In the genomic region with DNA sequence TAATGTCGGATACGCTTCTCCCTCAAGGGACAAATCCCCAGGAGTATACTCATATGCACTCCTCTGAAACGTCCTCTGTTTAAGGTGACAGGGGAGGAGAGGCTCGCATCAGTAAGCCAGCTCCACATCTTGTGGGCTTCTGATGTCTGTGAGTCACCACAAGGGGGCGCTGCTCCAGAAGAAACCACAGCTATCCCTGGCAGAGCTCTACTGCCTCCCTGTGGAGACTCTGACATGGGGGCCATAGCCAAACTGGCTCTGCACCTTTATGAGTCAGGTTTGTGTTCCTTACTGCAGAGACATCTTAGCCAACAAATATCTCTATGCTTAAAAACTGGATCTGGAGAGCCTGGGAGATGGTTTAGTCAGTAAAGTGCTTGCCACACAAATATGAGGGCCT, we compare ENCODE assay signal across 9 mouse cellular contexts. TPM values are rescaled to one million over a fixed set of nuclear protein-coding genes. Genes with fewer than 3 reads are reported as not detected.
DNase-seq lines count a peak whose midpoint lies in the region; ATAC-seq and TF ChIP-seq lines count a peak whose summit lies in the region.
"Had no signal": no experiment of that assay in that cellular context is flagged by ENCODE, and none has a peak within 500 bp of the region (broad histone marks: within the 10 kb centered on the region; RNA-seq: fewer than 3 reads in every experiment).

No protein-coding gene starts in this region.

- DNase-seq in 3T3-L1 (ENCODE audit: low read depth, low spot score): peak; percentile 98
- DNase-seq in Muller cell, postnatal 12 days (ENCODE audit: inconsistent ontology term): peak; percentile 78
- DNase-seq in cerebellum, adult 8-10 months: peak; percentile 88
- peak; percentile 93 for DNase-seq in gastrocnemius, adult 2 months
- DNase-seq in kidney, postnatal 0 days (ENCODE audit: low spot score): peak; percentile 94
- DNase-seq in liver, embryonic 13.5 days: peak; percentile 75
- DNase-seq in retina, embryonic 14.5 days (ENCODE audit: low spot score): peak; percentile 96
- DNase-seq in thymus, postnatal 36 days: peak; percentile 85 to 88

- TF ChIP-seq CTCF in gastrocnemius, adult 2 months (IDR thresholded peaks at IDR 0.05): no peak; the same call in none of the 2 replicates
- TF ChIP-seq CTCF in kidney, postnatal 0 days (IDR thresholded peaks at IDR 0.05; ENCODE audit: low read depth): peak; percentile 100

- 23% methylated on average over 5 of the region's 5 CpGs for WGBS in kidney, postnatal 0 days
- 26% methylated on average over 5 of the region's 5 CpGs for WGBS in liver, embryonic 13.5 days (ENCODE audit: insufficient replicate concordance)

- ATAC-seq in kidney, postnatal 0 days (replicated peaks; ENCODE audit: low FRiP score, low read depth): no peak
- no peak for ATAC-seq in liver, embryonic 13.5 days (ENCODE audit: low read depth)

- H3K9ac ChIP-seq in kidney, postnatal 0 days (ENCODE audit: low read depth, low read length): no peak overlapping the region
- H3K9ac ChIP-seq in liver, embryonic 13.5 days: no peak overlapping the region
- H3K9ac ChIP-seq: heart, embryonic 15.5 days had no signal

- peaks cover 6% of the 10 kb centered on the region; the same call in 1 of the 2 replicates for H3K4me1 ChIP-seq in kidney, postnatal 0 days (replicated peaks; ENCODE audit: insufficient read depth, low read length)
- peaks cover 48% of the 10 kb centered on the region for H3K4me1 ChIP-seq in liver, embryonic 13.5 days (replicated peaks)

- no peaks in the 10 kb centered on the region for H3K27me3 ChIP-seq in kidney, postnatal 0 days (ENCODE audit: insufficient read depth, low read length)
- H3K27me3 ChIP-seq in liver, embryonic 13.5 days: no peaks in the 10 kb centered on the region
- H3K27me3 ChIP-seq: heart, embryonic 15.5 days had no signal

- no peak overlapping the region for H3K4me3 ChIP-seq in gastrocnemius, adult 2 months
- no peak overlapping the region for H3K4me3 ChIP-seq in kidney, postnatal 0 days (replicated peaks; ENCODE audit: low read depth, low read length)
- no peak overlapping the region for H3K4me3 ChIP-seq in liver, embryonic 13.5 days (replicated peaks)
- H3K4me3 ChIP-seq: heart, embryonic 15.5 days had no signal

- no peak overlapping the region for H3K4me2 ChIP-seq in kidney, postnatal 0 days (ENCODE audit: low read length)
- no peak overlapping the region for H3K4me2 ChIP-seq in liver, embryonic 13.5 days
- H3K4me2 ChIP-seq: heart, embryonic 15.5 days had no signal

- no peaks in the 10 kb centered on the region for H3K9me3 ChIP-seq in kidney, postnatal 0 days (replicated peaks; ENCODE audit: low read length)
- H3K9me3 ChIP-seq in liver, embryonic 13.5 days (replicated peaks): no peaks in the 10 kb centered on the region
- H3K9me3 ChIP-seq: heart, embryonic 15.5 days had no signal

- peaks cover 27% of the 10 kb centered on the region for H3K36me3 ChIP-seq in kidney, postnatal 0 days (ENCODE audit: insufficient read depth, low read length)
- peaks cover 46% of the 10 kb centered on the region for H3K36me3 ChIP-seq in liver, embryonic 13.5 days

- 0 out of 2 replicates have a peak overlapping the region, but pooled peaks have one; percentile 17 for H3K27ac ChIP-seq in gastrocnemius, adult 2 months
- H3K27ac ChIP-seq in kidney, postnatal 0 days: no peak overlapping the region
- H3K27ac ChIP-seq in liver, embryonic 13.5 days: no peak overlapping the region
- H3K27ac ChIP-seq: heart, embryonic 15.5 days had no signal

- intact Hi-C loops in gastrocnemius, adult 2 months (cut with DNase I): loop anchor here (1.0 kb wide), 1 partner anchor 58 kb away; no protein-coding TSS in a partner anchor

RNA-seq across cellular contexts. Expression of gene Fpgs, which starts 14.5 kb away (rescaled TPM):
- 1 to 10 TPM; 5.9 to 6.9 TPM for total RNA-seq in gastrocnemius, adult 2 months (2021)
- polyA plus RNA-seq in kidney, postnatal 0 days (2015; fragmentation: Nextera tagmentation; extraction: Ambion mirVana): 36.1 and 36.2 TPM in 2 replicates
- 31.1 and 32.9 TPM in 2 replicates for polyA plus RNA-seq in liver, embryonic 13.5 days (2015; fragmentation: Nextera tagmentation; extraction: Ambion mirVana)

RNA-seq across cellular contexts. Expression of gene Cdk9, which starts 23.5 kb away (rescaled TPM):
- 10 to 100 TPM; 20.2 to 22.0 TPM for total RNA-seq in gastrocnemius, adult 2 months (2021)
- 87.4 and 90.6 TPM in 2 replicates for polyA plus RNA-seq in kidney, postnatal 0 days (2015; fragmentation: Nextera tagmentation; extraction: Ambion mirVana)
- 60.4 TPM in 2 replicates for polyA plus RNA-seq in liver, embryonic 13.5 days (2015; fragmentation: Nextera tagmentation; extraction: Ambion mirVana)

RNA-seq across cellular contexts. Expression of gene Sh2d3c, which starts 31.4 kb away (rescaled TPM):
- total RNA-seq in gastrocnemius, adult 2 months (2021): 10 to 100 TPM in 1 of 2 experiments, 1 to 10 TPM in 1; 4.4 to 12.0 TPM
- 31.1 and 31.3 TPM in 2 replicates for polyA plus RNA-seq in kidney, postnatal 0 days (2015; fragmentation: Nextera tagmentation; extraction: Ambion mirVana)
- polyA plus RNA-seq in liver, embryonic 13.5 days (2015; fragmentation: Nextera tagmentation; extraction: Ambion mirVana): 5.4 and 5.6 TPM in 2 replicates

RNA-seq across cellular contexts. Expression of gene Eng, which starts 43.0 kb away (rescaled TPM):
- total RNA-seq in gastrocnemius, adult 2 months (2021): 10 to 100 TPM; 26.5 to 38.8 TPM
- polyA plus RNA-seq in kidney, postnatal 0 days (2015; fragmentation: Nextera tagmentation; extraction: Ambion mirVana): 71.6 and 76.3 TPM in 2 replicates
- polyA plus RNA-seq in liver, embryonic 13.5 days (2015; fragmentation: Nextera tagmentation; extraction: Ambion mirVana): 20.6 and 23.4 TPM in 2 replicates

RNA-seq across cellular contexts. Expression of gene 6330409D20Rik, which starts 51.4 kb away (rescaled TPM):
- total RNA-seq in gastrocnemius, adult 2 months (2021): not detected
- polyA plus RNA-seq in kidney, postnatal 0 days (2015; fragmentation: Nextera tagmentation; extraction: Ambion mirVana): 0.11 TPM in 1 of 2 replicates, not detected in the other
- polyA plus RNA-seq in liver, embryonic 13.5 days (2015; fragmentation: Nextera tagmentation; extraction: Ambion mirVana): 0.15 TPM in 1 of 2 replicates, not detected in the other
